Mouse (Mus musculus) granulocyte monocyte progenitor cell, adult 5-6 weeks (primary cell): ENCODE results near the gene Zfp553. TPM values are rescaled to one million over a fixed set of nuclear protein-coding genes. Genes with fewer than 3 reads are reported as not detected.

Experiments used
- ATAC-seq: replicated peaks from 2 replicates; pipeline ENCODE4 v1.8.0; 2016; ENCODE audit warnings: mild to moderate bottlenecking, moderate TSS enrichment, inconsistent platforms; ENCODE audit not compliant: poor library complexity, severe bottlenecking
- total RNA-seq, 2 experiments: library from RNA; stranded (forward) in 1 of 2; stranded (reverse) in 1 of 2; fragments of 200-712, 200-1000 nt in 1 of 2; fragments of >200 nt in 1 of 2; fragmentation: Nextera tagmentation in 1 of 2; gene quantifications; 2 replicates each; pipeline ENCODE4 v1.2.3; 2014 to 2017

Gene Zfp553
- 6.0 and 18.7 TPM in 2 replicates for total RNA-seq (2014; fragmentation: Nextera tagmentation)
- 11.4 and 12.0 TPM in 2 replicates for total RNA-seq (2017)

DNA sequence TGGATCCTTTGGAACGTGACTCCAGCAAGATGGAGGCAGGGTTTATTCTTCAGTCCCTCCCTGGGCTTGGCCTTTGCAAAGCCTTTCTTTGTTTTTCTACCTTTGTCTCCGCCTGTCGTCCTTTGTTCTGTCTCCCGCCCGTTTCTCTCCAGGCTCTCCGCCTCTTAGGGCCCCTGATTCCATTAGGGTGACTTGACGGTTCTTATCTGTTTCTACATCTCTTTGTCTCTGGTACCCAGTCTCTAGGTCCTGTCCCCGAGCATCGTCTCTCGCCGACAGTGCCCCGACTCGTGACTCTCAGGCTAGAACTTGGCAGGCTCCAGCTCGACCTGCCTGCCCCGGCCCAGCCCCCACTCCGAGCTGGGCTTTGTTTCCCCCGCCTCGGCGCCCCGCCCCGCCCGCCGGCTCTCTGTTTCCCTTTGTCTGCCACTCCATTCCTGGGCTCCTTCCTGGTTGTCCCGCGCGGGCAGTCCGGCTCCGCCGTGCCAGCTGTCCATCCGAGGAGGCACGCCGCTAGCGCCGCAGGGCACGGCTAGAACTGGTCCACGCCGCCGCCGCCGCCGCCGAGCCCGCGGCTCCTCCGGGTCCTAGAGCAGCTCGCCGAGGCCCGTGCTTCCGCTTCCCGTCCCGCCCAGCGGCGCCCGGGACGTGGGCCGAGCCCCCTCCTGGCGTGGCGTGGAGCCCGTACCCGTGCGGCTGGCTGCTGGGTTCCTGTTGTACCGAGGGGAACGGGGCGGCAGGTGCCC is at the start of gene Zfp553, which contains the start of gene Sept1:
Zfp553 (plus strand) TSS at position 440 of the 746 bp plus-strand sequence.
Sept1 (minus strand) TSS at position 509 of the 746 bp plus-strand sequence.
- peak; percentile 82 for ATAC-seq

DNA sequence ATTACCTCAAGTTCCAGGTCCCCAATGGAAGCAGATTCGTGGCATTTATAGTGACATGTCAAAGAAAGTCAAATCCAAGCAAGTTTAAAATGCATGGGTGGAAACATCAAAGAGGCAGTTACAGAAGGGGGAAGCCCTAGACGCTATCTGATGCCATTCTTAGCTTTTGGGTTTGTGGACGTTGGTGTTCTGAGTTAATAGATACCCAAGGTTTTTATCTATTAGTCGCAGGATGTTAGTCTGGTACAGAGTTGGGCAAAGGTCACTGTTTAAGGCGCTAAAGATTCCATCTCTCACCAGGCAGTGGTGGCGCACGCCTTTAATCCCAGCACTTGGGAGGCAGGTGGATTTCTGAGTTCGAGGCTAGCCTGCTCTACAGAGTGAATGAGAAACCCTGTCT is 49.5 kb upstream of the Zfp553 start:
- ATAC-seq: no peak

GRCm38 (mm10) chr7:127183828-127184227 is 49.0 kb upstream of the Zfp553 start:
- peak; percentile 60 for ATAC-seq

DNA sequence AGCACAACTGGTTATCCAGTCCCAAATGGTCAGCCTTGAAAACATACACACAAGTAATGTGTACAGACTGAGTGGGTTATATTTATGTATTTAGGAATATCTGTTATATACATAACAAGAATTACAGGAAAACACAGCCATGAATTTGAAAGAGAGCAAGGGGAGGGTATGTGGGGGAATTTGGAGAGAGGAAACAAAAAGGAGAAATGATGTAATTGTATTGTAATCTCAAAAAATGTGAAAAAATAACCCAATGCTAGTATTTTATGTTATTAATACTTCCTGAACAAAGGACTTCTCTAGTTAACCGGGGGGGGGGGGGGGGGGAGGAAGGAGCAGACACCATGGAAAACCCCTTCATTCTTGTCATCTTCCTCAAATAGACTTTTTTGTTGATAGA is 48.1 kb upstream of the Zfp553 start:
- no peak for ATAC-seq

DNA sequence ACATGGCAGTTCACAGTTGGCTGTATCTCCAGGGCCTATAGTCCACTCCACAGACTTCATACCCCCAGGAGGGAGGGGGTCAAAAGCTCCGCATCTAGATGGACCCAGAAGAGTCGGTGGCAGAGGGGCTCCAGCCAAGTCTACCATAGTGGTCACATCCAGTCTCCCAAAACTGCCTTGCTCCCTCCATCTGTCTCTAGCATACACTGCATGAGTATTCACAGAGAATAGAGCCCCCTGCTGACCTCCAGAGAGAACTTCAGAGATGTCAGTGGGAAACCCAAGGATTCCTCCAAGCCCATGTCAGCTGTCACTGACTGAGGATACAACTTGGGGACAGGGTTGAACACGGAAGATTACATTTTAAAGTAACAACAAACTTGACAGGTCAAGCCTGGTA is 47.3 kb upstream of the Zfp553 start:
- ATAC-seq: peak; percentile 61

- ATAC-seq: no peak
These were observed 45.5 kb upstream of the Zfp553 start for GRCm38 (mm10) chr7:127187351-127187750.

DNA sequence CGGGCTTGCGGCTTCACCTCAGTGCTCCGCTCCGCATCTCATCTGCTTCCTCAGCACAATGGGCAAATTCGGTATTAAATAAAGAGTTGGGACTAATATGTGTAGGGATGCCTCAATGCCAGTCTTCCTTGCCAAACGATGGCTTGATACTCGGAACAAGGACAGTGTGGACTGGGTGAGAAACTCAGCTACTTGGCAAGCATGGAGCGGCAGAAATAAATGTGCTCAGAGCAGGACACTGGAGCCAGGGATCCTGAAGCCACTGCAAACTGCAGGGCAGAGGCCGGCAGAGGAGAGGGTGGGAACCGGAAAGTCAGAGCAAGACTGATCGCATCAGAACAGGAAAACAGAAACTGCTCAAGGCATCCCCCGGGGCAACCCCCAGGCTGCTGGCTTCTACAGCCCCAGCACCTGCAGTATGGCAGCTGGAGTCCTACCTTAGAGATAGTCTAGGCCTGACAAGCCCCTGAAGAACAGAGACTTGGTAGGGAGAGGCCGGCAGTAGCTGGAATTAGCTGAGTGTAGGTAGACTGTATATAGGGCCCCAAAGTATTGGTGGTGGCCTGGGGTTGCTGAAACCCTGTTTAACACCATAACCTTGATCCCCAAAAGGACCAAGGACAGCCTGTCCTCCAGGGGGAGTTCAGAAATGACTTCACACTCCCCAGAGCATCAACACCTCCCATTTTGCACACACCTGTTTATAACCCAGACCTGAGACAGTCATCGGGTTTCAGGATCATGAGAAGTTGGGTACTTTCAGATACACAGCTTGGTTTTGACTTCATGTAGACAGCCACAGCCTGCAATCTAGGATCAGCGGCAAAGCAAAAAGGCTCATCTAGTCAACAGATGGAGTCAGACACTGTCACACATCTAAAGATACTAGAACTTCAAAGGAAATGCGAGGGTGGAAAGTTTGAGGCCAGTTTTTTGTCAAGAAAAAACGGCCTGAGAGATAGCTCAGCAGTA is 44.3 kb upstream of the Zfp553 start:
- ATAC-seq: no peak

- no peak for ATAC-seq
These were observed 42.2 kb upstream of the Zfp553 start for GRCm38 (mm10) chr7:127190672-127191071.

- no peak for ATAC-seq
These were observed 39.9 kb upstream of the Zfp553 start for GRCm38 (mm10) chr7:127192989-127193388.

DNA sequence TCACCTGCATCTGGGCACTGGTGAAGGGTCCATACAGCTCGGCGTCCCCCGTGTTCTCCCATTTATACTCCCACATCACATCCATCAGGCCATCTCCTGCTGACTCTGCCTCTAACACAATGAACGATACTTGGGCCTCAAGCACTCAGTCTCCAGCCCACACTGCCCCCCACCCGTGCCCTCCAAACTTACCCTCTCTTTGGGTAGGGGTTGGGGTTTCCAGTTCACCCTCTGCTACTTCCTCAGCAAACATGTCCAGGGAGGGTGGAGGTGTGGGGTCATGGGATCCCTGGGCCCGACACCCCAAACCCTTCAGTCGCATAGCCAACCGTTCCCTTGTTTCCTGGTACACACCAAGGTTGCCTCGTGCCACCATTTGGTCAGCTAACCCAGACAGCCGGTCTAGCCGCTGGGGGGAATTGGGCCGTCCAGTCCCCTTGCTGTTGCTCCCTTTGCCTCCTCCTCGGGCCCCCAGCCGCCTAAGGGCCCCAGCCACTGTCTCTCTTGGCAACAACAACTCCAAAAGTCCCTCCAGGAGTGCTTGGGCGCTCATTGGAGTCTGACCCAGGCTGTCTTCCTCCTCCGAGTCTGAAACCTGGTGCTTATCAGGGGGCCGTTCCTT is 38.7 kb upstream of the Zfp553 start:
- ATAC-seq: no peak

- ATAC-seq: no peak
These were observed 38.2 kb upstream of the Zfp553 start for GRCm38 (mm10) chr7:127194633-127195029.

- ATAC-seq: peak; percentile 93
These were observed 37.1 kb upstream of the Zfp553 start, which contains the start of gene Cd2bp2 for GRCm38 (mm10) chr7:127195544-127196295. TSS of gene Cd2bp2 (minus strand) at chr7:127196050.

DNA sequence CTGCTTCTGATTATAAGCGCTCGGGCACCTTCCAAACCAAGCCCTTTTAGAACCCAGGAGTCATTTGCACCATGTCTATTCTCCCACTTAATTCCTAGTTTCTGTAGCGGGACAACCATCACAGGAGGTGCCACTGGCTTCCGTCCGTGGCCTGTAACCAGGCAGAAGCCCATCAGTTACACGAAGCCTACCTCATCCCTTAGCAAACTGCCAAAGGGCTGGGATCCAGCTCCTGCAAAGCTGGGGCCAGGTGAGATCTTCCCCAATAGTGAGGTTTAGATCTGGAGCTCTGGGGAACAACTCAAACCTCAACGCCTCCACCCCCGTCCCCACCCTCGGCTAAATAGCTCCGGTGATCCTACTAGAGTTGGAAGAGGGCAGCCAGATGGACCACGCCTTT is 36.4 kb upstream of the Zfp553 start:
- ATAC-seq: no peak

- ATAC-seq: peak; percentile 38
These were observed 26.3 kb upstream of the Zfp553 start for GRCm38 (mm10) chr7:127206606-127207005.

DNA sequence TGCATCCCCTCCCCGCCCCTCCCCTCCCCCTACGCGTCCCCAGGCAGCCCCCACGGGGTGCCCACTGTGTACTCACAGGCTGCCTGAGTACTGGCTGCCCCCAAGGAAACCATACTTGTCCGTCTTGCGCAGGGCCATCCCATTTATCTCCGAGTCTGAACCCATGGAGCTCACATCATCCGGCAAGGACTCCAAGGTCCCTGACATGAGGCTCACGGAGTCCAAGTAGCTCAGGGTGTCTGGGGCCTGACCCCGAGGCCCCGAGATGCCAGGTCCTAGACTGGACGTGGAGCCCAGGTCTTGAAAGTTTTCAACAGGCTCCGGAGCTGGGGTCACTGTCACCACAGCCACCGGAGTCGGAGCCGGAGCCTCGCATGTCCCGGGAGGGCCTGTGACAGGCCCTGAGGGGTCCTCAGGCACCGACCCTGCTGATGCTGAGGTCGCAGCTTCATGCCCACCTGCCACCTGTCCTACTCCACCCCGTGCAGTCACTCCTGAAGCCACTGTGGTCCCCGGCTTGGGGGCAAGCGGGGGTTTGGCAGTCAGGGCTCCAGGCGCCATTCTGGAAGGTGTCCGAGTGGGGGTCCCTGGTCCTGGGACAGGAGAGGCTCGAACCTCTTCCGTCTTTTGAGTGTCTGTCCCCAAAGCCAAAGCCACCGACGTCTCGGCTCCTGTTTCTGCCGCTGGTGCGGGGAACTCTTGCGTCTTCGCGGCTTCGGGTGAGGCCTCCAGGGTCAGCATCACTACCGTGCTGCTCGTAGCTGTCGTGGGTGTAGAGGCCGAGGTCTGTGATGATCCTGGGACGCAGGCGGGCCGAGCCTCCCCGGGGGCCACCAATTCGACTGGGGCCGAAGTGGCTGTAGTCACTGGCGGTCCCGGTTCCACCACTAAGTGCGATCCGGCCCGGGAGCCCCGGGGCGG is 25.2 kb upstream of the Zfp553 start:
- ATAC-seq: no peak

DNA sequence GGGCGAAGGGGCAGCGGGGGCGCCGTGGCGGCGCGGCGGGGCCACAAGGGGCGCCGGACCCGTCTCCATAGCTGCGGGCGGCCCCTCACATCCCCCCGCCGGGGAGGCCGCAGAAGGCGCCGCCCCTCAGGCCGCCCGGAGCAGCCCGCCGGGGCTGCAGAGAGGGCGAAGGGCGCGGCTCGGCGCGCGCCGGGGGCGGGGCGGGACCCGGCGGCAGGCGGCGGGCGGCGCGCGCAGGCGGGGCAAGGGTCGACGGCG is 24.6 kb upstream of the Zfp553 start, which contains the start of gene Tbc1d10b:
Tbc1d10b (minus strand) TSS at position 174 of the 258 bp plus-strand sequence.
- ATAC-seq: peak; percentile 17

- peak; percentile 73 for ATAC-seq
These were observed 24.1 kb upstream of the Zfp553 start, which contains the start of gene Mylpf for GRCm38 (mm10) chr7:127208553-127209438. TSS of gene Mylpf (plus strand) at chr7:127208890.

- no peak for ATAC-seq
These were observed 23.0 kb upstream of the Zfp553 start for GRCm38 (mm10) chr7:127209851-127210250.
